Mouse (Mus musculus) bone marrow, adult 2 months (tissue): ENCODE measurements around the gene Cebpz. TPM values are rescaled to one million over a fixed set of nuclear protein-coding genes. Genes with fewer than 3 reads are reported as not detected.

Source experiments
- H3K27ac ChIP-seq: fragments of 200-500 bp; 2 replicates; pipeline ENCODE4 v1.5.1; 2012; ENCODE audit warnings: low read depth, mild to moderate bottlenecking, control low read depth, inconsistent platforms, low read length; ENCODE audit not compliant: control insufficient read depth, poor library complexity, insufficient read depth
- H3K4me1 ChIP-seq: fragments of 200-500 bp; 2 replicates; pipeline ENCODE4 v1.6.1; 2011; ENCODE audit warnings: low read length; ENCODE audit not compliant: control insufficient read depth, insufficient read depth
- H3K4me3 ChIP-seq: fragments of 200-500 bp; replicated peaks from 2 replicates; pipeline ENCODE3; 2011; ENCODE audit warnings: mild to moderate bottlenecking, low read depth, low read length, control low read depth; ENCODE audit not compliant: control insufficient read depth
- CTCF ChIP-seq: fragments of 200-500 bp; IDR thresholded peaks from 2 replicates; pipeline ENCODE4 v1.5.1; 2011; ENCODE audit warnings: low read length, control low read depth; ENCODE audit not compliant: control insufficient read depth, insufficient read depth
- POLR2A ChIP-seq: fragments of 200-500 bp; IDR thresholded peaks from 2 replicates; pipeline ENCODE4 v1.6.1; 2011; ENCODE audit warnings: low read depth, mild to moderate bottlenecking, control low read depth, low read length, borderline replicate concordance; ENCODE audit not compliant: control insufficient read depth
- WGBS: fragments of 180-500 bp; shearing (Covaris S2); methylation state at CpG from one replicate; pipeline ENCODE4 v1.1.7; 2018; 5-methylcytosine and 5-hydroxymethylcytosine counted together
- polyA plus RNA-seq: library from polyadenylated mRNA; stranded (reverse); fragments of >200 nt; gene quantifications from 2 replicates; pipeline ENCODE4 v1.2.4, GENCODE M21; 2011; ENCODE audit warnings: low replicate concordance; ENCODE audit not compliant: missing spikeins, insufficient read depth, insufficient read length

Gene Cebpz
- polyA plus RNA-seq, result 15.3 and 19.6 TPM in 2 replicates

GRCm38 (mm10) chr17:78936466-78937228, at the start of gene Cebpz, which contains the start of gene Ndufaf7:
TSS of gene Cebpz (minus strand) at chr17:78937066.
TSS of gene Ndufaf7 (plus strand) at chr17:78937136.
- WGBS, result under 1% methylated on average over 45 of the region's 45 CpGs
- Histone ChIP-seq H3K27ac (peak within 1 kb of the TSS; percentile 61), H3K4me3 (peak within 1 kb of the TSS; percentile 95), H3K4me1 (no peaks in the 10 kb centered on the region; the same call in 1 of the 2 replicates)
- TF ChIP-seq CTCF, result no peak
- TF ChIP-seq POLR2A, result peak; percentile 83; the same call in 1 of the 2 replicates

DNA sequence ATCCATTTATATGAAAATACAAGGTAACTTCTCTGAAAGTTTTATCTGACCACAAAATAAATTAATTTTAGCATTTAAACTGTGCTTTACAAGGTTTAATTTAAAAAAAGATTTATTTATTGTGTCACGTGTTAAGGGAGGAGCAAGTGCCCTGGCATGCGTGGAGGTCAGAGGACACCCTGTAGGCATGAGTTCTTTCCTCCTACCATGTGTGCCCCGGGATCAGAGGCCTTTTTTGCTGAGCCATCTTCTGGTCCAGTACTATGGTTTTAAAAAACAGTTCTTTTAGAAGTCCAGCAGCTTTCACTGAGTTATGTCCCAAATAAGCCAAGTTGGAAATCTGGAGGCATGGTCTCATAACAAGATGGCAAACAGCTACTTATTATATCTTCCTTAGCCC, 46.9 kb upstream of the Cebpz start:
- H3K4me1 ChIP-seq, result no peaks in the 10 kb centered on the region
- no peak overlapping the region for H3K27ac ChIP-seq
- 85% methylated on average over 3 of the region's 3 CpGs for WGBS
- no peak overlapping the region for H3K4me3 ChIP-seq
- no peak for TF ChIP-seq POLR2A
- TF ChIP-seq CTCF, result no peak

DNA sequence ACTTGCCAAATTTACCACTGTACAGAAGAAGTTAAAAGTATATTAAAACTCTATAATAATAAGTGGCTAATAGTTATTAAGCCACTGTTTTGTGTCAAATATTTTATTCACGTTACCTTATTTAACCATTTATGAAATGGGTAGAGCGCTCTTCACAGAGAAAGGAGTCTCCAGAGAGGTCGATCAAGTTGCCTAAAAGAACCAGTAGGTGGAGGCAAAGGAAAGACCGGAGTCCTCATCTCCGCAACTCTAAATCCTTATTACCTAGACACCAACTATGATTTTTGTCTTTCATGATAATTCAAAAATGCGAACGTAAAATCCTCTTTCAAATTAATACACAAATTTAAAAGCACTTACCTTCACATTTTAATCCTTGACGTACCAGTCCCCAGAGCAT, 46.3 kb upstream of the Cebpz start:
- 86% methylated on average over 8 of the region's 8 CpGs for WGBS
- no peak overlapping the region for H3K4me3 ChIP-seq
- no peaks in the 10 kb centered on the region for H3K4me1 ChIP-seq
- H3K27ac ChIP-seq, result no peak overlapping the region
- no peak for TF ChIP-seq POLR2A
- no peak for TF ChIP-seq CTCF

DNA sequence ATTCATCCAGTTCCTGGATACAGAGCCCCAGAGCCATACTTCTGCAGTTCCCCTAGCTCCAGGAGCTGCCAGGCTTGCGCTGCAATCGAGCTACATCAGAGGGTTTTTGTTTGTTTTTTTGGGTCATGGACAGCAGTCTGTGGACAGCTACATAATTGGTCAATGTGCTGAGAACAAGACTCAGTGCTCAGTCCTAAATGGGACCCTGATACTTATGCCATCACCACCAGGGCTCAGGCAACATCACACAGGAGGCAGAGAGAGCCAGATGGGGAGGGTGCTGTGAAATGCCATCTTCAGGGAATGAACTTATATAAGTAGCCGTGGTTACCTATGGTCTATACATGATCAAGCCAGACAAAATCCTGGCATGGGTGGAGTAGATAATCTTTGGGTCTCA, 31.6 kb upstream of the Cebpz start:
- H3K27ac ChIP-seq, result no peak overlapping the region
- peaks cover 3% of the 10 kb centered on the region; the same call in 1 of the 2 replicates for H3K4me1 ChIP-seq
- TF ChIP-seq CTCF (no peak), POLR2A (no peak)
- WGBS, result 85% methylated on average over 3 of the region's 3 CpGs
- no peak overlapping the region for H3K4me3 ChIP-seq

DNA sequence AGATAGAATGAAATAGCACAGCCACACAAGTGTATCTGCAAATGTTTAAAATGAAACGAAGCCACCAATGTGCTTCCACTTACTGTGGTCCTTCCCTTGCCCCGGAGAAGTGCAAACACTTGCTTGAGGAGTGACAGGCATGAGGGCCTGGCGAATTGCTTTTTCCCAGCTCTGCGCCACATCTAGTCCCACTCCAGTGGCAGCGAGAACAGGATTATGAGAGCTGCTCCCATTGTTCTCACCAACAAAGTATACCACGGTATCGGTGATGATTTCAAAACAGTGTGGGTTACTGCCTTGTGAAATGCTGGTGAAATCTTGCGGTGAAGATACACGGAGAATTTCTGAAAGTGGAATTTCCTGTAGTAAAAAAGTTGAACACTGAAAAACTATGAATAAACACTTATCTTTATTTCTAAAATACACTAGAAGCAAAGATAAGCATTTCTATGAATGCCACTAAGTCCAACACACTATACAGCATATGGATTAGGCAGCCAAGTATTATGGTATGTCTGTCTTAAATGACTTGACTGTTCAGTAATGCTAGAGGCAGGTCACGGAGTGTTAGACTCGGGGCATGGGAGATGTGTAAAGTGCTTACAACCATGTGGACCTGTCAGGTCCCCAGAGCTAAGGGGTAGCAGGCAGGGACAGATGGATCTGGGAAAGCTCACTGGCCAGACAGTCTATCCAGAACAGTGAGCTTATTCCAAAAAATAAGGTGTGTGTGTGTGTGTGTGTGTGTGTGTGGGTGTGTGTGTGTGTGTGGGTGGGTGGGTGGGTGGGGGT, 29.4 kb upstream of the Cebpz start:
- peaks cover 3% of the 10 kb centered on the region; the same call in 1 of the 2 replicates for H3K4me1 ChIP-seq
- no peak for TF ChIP-seq CTCF
- TF ChIP-seq POLR2A, result no peak
- H3K4me3 ChIP-seq, result peak overlapping the region; percentile 91
- peak overlapping the region; percentile 69 for H3K27ac ChIP-seq
- WGBS, result 48% methylated on average over 11 of the region's 11 CpGs

DNA sequence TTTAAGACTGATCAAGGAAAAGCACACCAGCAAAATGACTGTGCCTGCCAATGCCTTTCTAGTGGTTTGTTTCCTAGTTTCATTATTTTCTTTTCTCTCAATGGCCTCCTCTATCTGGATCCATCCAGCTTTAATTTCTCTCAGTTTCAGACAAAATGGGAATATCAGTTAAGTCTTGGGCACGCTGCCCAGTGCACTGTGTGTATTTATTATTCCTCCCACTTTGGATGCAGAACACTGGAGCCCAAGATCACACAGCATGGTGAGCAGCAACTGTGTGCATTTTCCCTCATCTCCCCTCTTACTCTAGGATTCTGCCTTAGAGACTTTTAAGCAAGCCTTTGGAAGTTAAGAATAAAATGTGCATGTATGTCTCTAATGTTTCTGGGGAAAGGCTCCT, 27.5 kb upstream of the Cebpz start:
- no peak for TF ChIP-seq POLR2A
- TF ChIP-seq CTCF, result no peak
- Histone ChIP-seq H3K27ac (no peak overlapping the region), H3K4me3 (no peak overlapping the region), H3K4me1 (peaks cover 3% of the 10 kb centered on the region; the same call in 1 of the 2 replicates)
- WGBS, result 85% methylated on average over 1 of the region's 1 CpGs

DNA sequence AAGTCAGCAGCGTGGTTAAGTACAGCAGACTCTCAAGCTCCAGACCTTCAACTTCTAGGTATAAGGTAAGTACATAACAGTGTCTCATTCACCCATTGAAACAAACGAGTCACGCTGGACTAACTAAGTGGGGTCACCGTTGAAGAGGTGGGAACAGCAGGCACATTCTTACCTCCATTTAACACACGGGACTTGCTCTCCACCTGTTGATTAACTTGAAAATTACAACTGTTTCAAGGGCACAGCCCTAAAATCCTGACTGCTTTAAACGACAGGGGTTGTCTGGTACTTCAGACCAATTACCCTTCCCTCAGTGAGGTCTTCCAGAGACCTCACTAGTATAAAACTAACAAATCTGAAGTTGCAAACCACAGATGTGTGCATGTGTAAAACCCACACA, 22.6 kb upstream of the Cebpz start:
- no peak overlapping the region for H3K4me3 ChIP-seq
- no peaks in the 10 kb centered on the region for H3K4me1 ChIP-seq
- H3K27ac ChIP-seq, result no peak overlapping the region
- TF ChIP-seq POLR2A (no peak), CTCF (no peak)
- WGBS, result 73% methylated on average over 6 of the region's 6 CpGs

DNA sequence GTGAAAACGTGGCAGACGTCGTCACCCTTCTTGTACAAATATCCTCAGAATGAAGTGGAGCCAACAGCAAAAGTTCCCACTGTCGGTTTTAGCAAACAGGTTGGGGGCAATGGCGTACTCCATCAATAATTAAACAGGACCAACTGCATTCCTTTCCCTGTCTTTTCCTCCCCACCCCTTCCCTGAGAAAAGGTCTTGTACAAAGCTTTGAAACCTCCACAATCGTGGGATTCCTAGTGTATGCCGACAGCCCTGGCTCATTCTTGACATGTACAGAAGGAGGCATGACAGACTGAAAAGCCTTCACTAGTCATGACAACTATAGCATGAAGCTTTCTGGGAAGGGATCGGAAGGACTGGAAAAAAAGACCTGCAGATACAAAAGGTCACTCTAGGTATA, 16.4 kb upstream of the Cebpz start:
- 86% methylated on average over 8 of the region's 8 CpGs for WGBS
- no peak overlapping the region for H3K27ac ChIP-seq
- H3K4me1 ChIP-seq, result no peaks in the 10 kb centered on the region
- no peak overlapping the region for H3K4me3 ChIP-seq
- no peak for TF ChIP-seq POLR2A
- no peak for TF ChIP-seq CTCF
